Mouse (Mus musculus) MEL (cell line): ENCODE results near the gene Gata3. TPM values are rescaled to one million over a fixed set of nuclear protein-coding genes. Genes with fewer than 3 reads are reported as not detected.

Experiments used
- DNase-seq: peaks from one replicate; pipeline ENCODE4 v3.0.0; 2011; ENCODE audit warnings: low read depth, low spot score
- H3K27ac ChIP-seq: 2 replicates; pipeline ENCODE4 v1.5.1; 2012; ENCODE audit warnings: low read depth, mild to moderate bottlenecking, control low read depth, low read length, moderate library complexity; ENCODE audit not compliant: control insufficient read depth
- H3K27me3 ChIP-seq, 2 experiments: fragments of 150-350 bp in 1 of 2; sonication (generic) in 1 of 2; 2 replicates each; pipeline ENCODE4 v1.6.1; 2012; ENCODE audit warnings: low read length in 2 of 2, mild to moderate bottlenecking in 2 of 2, improper control_type of control experiment in 1 of 2, moderate library complexity in 1 of 2; ENCODE audit not compliant: insufficient read depth in 2 of 2, control insufficient read depth in 1 of 2
- H3K36me3 ChIP-seq, 2 experiments: 2 replicates each; pipeline ENCODE4 v1.6.1; 2012 to 2014; ENCODE audit warnings: low read length in 2 of 2, improper control_type of control experiment in 1 of 2, inconsistent platforms in 1 of 2, mild to moderate bottlenecking in 1 of 2; ENCODE audit not compliant: insufficient read depth in 2 of 2, control insufficient read depth in 1 of 2
- H3K4me1 ChIP-seq, 2 experiments: fragments of 150-350 bp in 1 of 2; sonication (generic) in 1 of 2; 2 replicates each; pipeline ENCODE4 v1.6.1; 2012; ENCODE audit warnings: low read length in 2 of 2, improper control_type of control experiment in 1 of 2, mild to moderate bottlenecking in 1 of 2; ENCODE audit not compliant: insufficient read depth in 2 of 2, control insufficient read depth in 1 of 2
- H3K4me3 ChIP-seq, 2 experiments: fragments of 150-350 bp in 1 of 2; sonication (generic) in 1 of 2; 2 replicates each; pipeline ENCODE4 v1.5.1; 2012; ENCODE audit warnings: low read depth in 2 of 2, low read length in 2 of 2, mild to moderate bottlenecking in 2 of 2, moderate library complexity in 2 of 2, control low read depth in 1 of 2, improper control_type of control experiment in 1 of 2; ENCODE audit not compliant: control insufficient read depth in 1 of 2, insufficient read depth in 1 of 2
- H3K79me2 ChIP-seq: 2 replicates; pipeline ENCODE4 v1.6.1; 2012; ENCODE audit warnings: mild to moderate bottlenecking, low read length, moderate library complexity; ENCODE audit not compliant: control insufficient read depth, poor library complexity, insufficient read depth
- H3K9ac ChIP-seq: 2 replicates; pipeline ENCODE4 v1.6.1; 2012; ENCODE audit warnings: low read depth, mild to moderate bottlenecking, control low read depth, low read length, moderate library complexity; ENCODE audit not compliant: control insufficient read depth, poor library complexity, severe bottlenecking
- H3K9me3 ChIP-seq: fragments of 150-350 bp; sonication (generic); replicated peaks from 2 replicates; pipeline ENCODE4 v1.6.1; 2012; ENCODE audit warnings: mild to moderate bottlenecking, low read length, improper control_type of control experiment, moderate library complexity; ENCODE audit not compliant: insufficient read depth
- CHD2 ChIP-seq: IDR thresholded peaks from 2 replicates; pipeline ENCODE4 v1.6.1; 2011; ENCODE audit warnings: low read length, improper control_type of control experiment
- ELF1 ChIP-seq: IDR thresholded peaks from 2 replicates; pipeline ENCODE4 v1.6.1; 2014; ENCODE audit warnings: low read depth, mild to moderate bottlenecking, inconsistent platforms, low read length, improper control_type of control experiment, moderate library complexity
- EP300 ChIP-seq, 2 experiments: IDR thresholded peaks; 2 replicates each; pipeline ENCODE4 v1.6.1; 2011; ENCODE audit warnings: improper control_type of control experiment in 2 of 2, low read length in 2 of 2, low read depth in 1 of 2, mild to moderate bottlenecking in 1 of 2
- ETS1 ChIP-seq: IDR thresholded peaks from 2 replicates; pipeline ENCODE4 v1.6.1; 2012; ENCODE audit warnings: low read depth, mild to moderate bottlenecking, inconsistent platforms, low read length, improper control_type of control experiment, moderate library complexity
- HCFC1 ChIP-seq: IDR thresholded peaks from 2 replicates; pipeline ENCODE4 v1.6.1; 2012; ENCODE audit warnings: low read depth, mild to moderate bottlenecking, inconsistent platforms, low read length, improper control_type of control experiment, moderate library complexity
- MEF2A ChIP-seq: IDR thresholded peaks from 2 replicates; pipeline ENCODE4 v1.6.1; 2014; ENCODE audit warnings: low read depth, mild to moderate bottlenecking, inconsistent platforms, low read length, improper control_type of control experiment; ENCODE audit not compliant: poor library complexity, insufficient replicate concordance, severe bottlenecking; ENCODE audit errors: extremely low read depth
- NRF1 ChIP-seq: IDR thresholded peaks from 2 replicates; pipeline ENCODE4 v1.6.1; 2014; ENCODE audit warnings: low read depth, mild to moderate bottlenecking, inconsistent platforms, low read length, improper control_type of control experiment, moderate library complexity; ENCODE audit not compliant: poor library complexity, insufficient read depth, severe bottlenecking
- POLR2A ChIP-seq, 2 experiments: IDR thresholded peaks; 2 replicates each; pipeline ENCODE4 v1.6.1; 2011 to 2012; ENCODE audit warnings: low read length in 2 of 2, mild to moderate bottlenecking in 2 of 2, control low read depth in 1 of 2, improper control_type of control experiment in 1 of 2, low read depth in 1 of 2, moderate library complexity in 1 of 2; ENCODE audit not compliant: control insufficient read depth in 1 of 2, insufficient read depth in 1 of 2, poor library complexity in 1 of 2
- POLR2AphosphoS2 ChIP-seq: IDR thresholded peaks from 2 replicates; pipeline ENCODE4 v1.6.1; 2011; ENCODE audit warnings: low read length, improper control_type of control experiment
- POLR2AphosphoS5 ChIP-seq: IDR thresholded peaks from 2 replicates; pipeline ENCODE4 v1.6.1; 2012; ENCODE audit warnings: low read depth, borderline replicate concordance, mild to moderate bottlenecking, inconsistent platforms, low read length, moderate library complexity, mixed read lengths
- RAD21 ChIP-seq: IDR thresholded peaks from 2 replicates; pipeline ENCODE4 v1.6.1; 2011; ENCODE audit warnings: mild to moderate bottlenecking, low read depth, low read length, improper control_type of control experiment
- RCOR1 ChIP-seq: IDR thresholded peaks from 2 replicates; pipeline ENCODE4 v1.6.1; 2012; ENCODE audit warnings: low read depth, mild to moderate bottlenecking, inconsistent platforms, low read length, improper control_type of control experiment
- SIN3A ChIP-seq: IDR thresholded peaks from 2 replicates; pipeline ENCODE4 v1.6.1; 2012; ENCODE audit warnings: low read length, improper control_type of control experiment, inconsistent platforms
- SMC3 ChIP-seq: IDR thresholded peaks from 2 replicates; pipeline ENCODE4 v1.6.1; 2011; ENCODE audit warnings: low read depth, low read length, improper control_type of control experiment
- TAL1 ChIP-seq: IDR thresholded peaks from 2 replicates; pipeline ENCODE4 v1.6.1; 2012; ENCODE audit warnings: mild to moderate bottlenecking, inconsistent platforms, low read length, moderate library complexity, mixed read lengths
- TBP ChIP-seq: IDR thresholded peaks from 2 replicates; pipeline ENCODE4 v1.8.0; 2011; ENCODE audit warnings: low read depth, low read length, improper control_type of control experiment
- UBTF ChIP-seq: IDR thresholded peaks from 2 replicates; pipeline ENCODE4 v1.6.1; 2012; ENCODE audit warnings: low read depth, mild to moderate bottlenecking, inconsistent platforms, low read length, improper control_type of control experiment, moderate library complexity, borderline replicate concordance; ENCODE audit not compliant: insufficient read depth
- USF1 ChIP-seq: IDR thresholded peaks from 2 replicates; pipeline ENCODE4 v1.6.1; 2014; ENCODE audit warnings: low read depth, mild to moderate bottlenecking, inconsistent platforms, low read length, improper control_type of control experiment, moderate library complexity
- USF2 ChIP-seq, 2 experiments: IDR thresholded peaks; 2 replicates each; pipeline ENCODE4 v1.6.1; 2011 to 2012; ENCODE audit warnings: improper control_type of control experiment in 2 of 2, low read length in 2 of 2, borderline replicate concordance in 1 of 2, inconsistent platforms in 1 of 2, low read depth in 1 of 2, mild to moderate bottlenecking in 1 of 2; ENCODE audit not compliant: insufficient read depth in 1 of 2
- ZMIZ1 ChIP-seq: IDR thresholded peaks from 2 replicates; pipeline ENCODE4 v1.6.1; 2012; ENCODE audit warnings: low read depth, mild to moderate bottlenecking, inconsistent platforms, low read length, improper control_type of control experiment, moderate library complexity
- polyA plus RNA-seq, 2 experiments: library from polyadenylated mRNA; stranded (reverse) in 1 of 2; unstranded in 1 of 2; fragments of >175 nt in 1 of 2; fragments of >200 nt in 1 of 2; gene quantifications; 2 replicates each; pipeline versions ENCODE4 v1.2.1 to v1.2.4; 2012; ENCODE audit warnings: low replicate concordance in 2 of 2, low read depth in 1 of 2; ENCODE audit not compliant: insufficient read length in 2 of 2, insufficient read depth in 1 of 2, missing spikeins in 1 of 2
- total RNA-seq: library from RNA; depleted of rRNA; stranded (reverse); fragments of 300-350 nt; gene quantifications from 2 replicates; pipeline ENCODE4 v1.2.3, GENCODE M21; 2012

Gene Gata3
- total and polyA plus RNA-seq, 3 experiments = 0.12 to 2.0 TPM; not detected in 1

- no peaks in the 10 kb centered on the region; a peak in 1 of 4 replicates for H3K4me1 ChIP-seq
- H3K27me3 ChIP-seq = no peaks in the 10 kb centered on the region
- H3K9me3 ChIP-seq = no peaks in the 10 kb centered on the region
- H3K36me3 ChIP-seq = no peaks in the 10 kb centered on the region
- TF ChIP-seq NRF1 (no peak), SMC3 (no peak), USF2 (IDR thresholded peaks at IDR 0.05; ENCODE audit: borderline replicate concordance in 1 of 2, insufficient read depth in 1 of 2, low read depth in 1 of 2, low read length in 2 of 2) (no peak), TBP (no peak), POLR2AphosphoS2 (no peak), POLR2AphosphoS5 (no peak)
- TF ChIP-seq, all 39 proteins: peak for 0
- DNase-seq = no peak
- Histone ChIP-seq H3K79me2 (no peaks in the 10 kb centered on the region; the same call in 1 of the 2 replicates), H3K27ac (no peak overlapping the region), H3K4me3 (no peak overlapping the region), H3K9ac (no peak overlapping the region)
Observed at GRCm38 (mm10) chr2:9874467-9875219, 15.2 kb downstream of the Gata3 start.

DNA sequence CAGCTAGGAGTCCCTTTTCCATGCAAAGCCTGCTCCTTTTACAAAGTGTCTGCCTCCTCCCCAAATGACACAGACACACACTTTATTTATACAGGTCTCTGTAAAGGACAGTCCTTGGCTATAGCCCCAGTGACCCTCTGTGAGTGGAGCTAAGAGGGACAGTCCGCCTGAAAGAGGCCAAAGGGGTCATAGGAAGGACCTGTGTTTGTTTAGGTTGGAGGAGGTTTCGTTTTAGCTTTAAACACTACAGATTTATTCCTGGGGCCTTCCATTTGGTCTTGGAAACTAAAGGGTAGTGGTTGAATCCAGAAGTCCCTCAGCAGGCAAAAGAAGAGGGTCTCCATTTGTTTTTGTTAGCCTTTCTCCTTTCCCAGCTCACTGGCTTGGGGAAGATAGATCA is 16.1 kb downstream of the Gata3 start:
- no peak for DNase-seq
- no peak overlapping the region for H3K9ac ChIP-seq
- no peaks in the 10 kb centered on the region; the same call in 1 of the 2 replicates for H3K79me2 ChIP-seq
- TF ChIP-seq ETS1 (no peak), RAD21 (no peak), MEF2A (no peak), ZMIZ1 (no peak), ELF1 (no peak), CHD2 (no peak), UBTF (no peak), HCFC1 (no peak), SMC3 (no peak), TAL1 (no peak), RCOR1 (no peak), POLR2A (IDR thresholded peaks at IDR 0.05; ENCODE audit: control insufficient read depth in 1 of 2, insufficient read depth in 1 of 2, low read depth in 1 of 2, low read length in 2 of 2, poor library complexity in 1 of 2) (no peak), SIN3A (no peak), USF1 (no peak), EP300 (IDR thresholded peaks at IDR 0.05; ENCODE audit: low read depth in 1 of 2, low read length in 2 of 2) (no peak)
- H3K4me3 ChIP-seq = no peak overlapping the region
- no peaks in the 10 kb centered on the region for H3K9me3 ChIP-seq
- H3K27me3 ChIP-seq = no peaks in the 10 kb centered on the region
- no peaks in the 10 kb centered on the region for H3K36me3 ChIP-seq
- no peak overlapping the region for H3K27ac ChIP-seq
- H3K4me1 ChIP-seq = no peaks in the 10 kb centered on the region; a peak in 1 of 4 replicates
